Mouse (Mus musculus) stomach, embryonic 15.5 days (tissue): ENCODE data around the gene Cacna1i. TPM values are rescaled to one million over a fixed set of nuclear protein-coding genes. Genes with fewer than 3 reads are reported as not detected.

Experiments used
- ATAC-seq: fragments of 200-750 bp; cut with Nextera tagmentation; 2 replicates; pipeline ENCODE4 v1.8.0; 2017; ENCODE audit warnings: low read depth, moderate number of reproducible peaks, moderate TSS enrichment; ENCODE audit not compliant: insufficient read depth, low FRiP score
- H3K27ac ChIP-seq: fragments of 300-500 bp; sonication (generic); 2 replicates; pipeline ENCODE4 v1.5.1; 2015; ENCODE audit warnings: mild to moderate bottlenecking, inconsistent platforms
- H3K27me3 ChIP-seq: fragments of 300-500 bp; sonication (generic); replicated peaks from 2 replicates; pipeline ENCODE4 v1.6.1; 2015; ENCODE audit warnings: inconsistent platforms
- H3K36me3 ChIP-seq: fragments of 300-500 bp; sonication (generic); 2 replicates; pipeline ENCODE4 v1.6.1; 2015; ENCODE audit warnings: inconsistent platforms
- H3K4me1 ChIP-seq: fragments of 300-500 bp; sonication (generic); 2 replicates; pipeline ENCODE4 v1.6.1; 2015; ENCODE audit warnings: inconsistent platforms
- H3K4me2 ChIP-seq: fragments of 300-500 bp; sonication (generic); 2 replicates; pipeline ENCODE4 v1.6.1; 2015; ENCODE audit warnings: mild to moderate bottlenecking, inconsistent platforms
- H3K4me3 ChIP-seq: fragments of 300-500 bp; sonication (generic); replicated peaks from 2 replicates; pipeline ENCODE4 v1.5.1; 2015; ENCODE audit warnings: inconsistent platforms
- H3K9ac ChIP-seq: fragments of 300-500 bp; sonication (generic); 2 replicates; pipeline ENCODE4 v1.6.1; 2015; ENCODE audit warnings: inconsistent platforms
- H3K9me3 ChIP-seq: fragments of 300-500 bp; sonication (generic); 2 replicates; pipeline ENCODE4 v1.6.1; 2016; ENCODE audit warnings: inconsistent platforms
- WGBS: fragments of 180-500 bp; shearing (Covaris S2); methylation state at CpG from one replicate; pipeline ENCODE4 v1.1.7; 2015; 5-methylcytosine and 5-hydroxymethylcytosine counted together
- polyA plus RNA-seq: library from polyadenylated mRNA; unstranded; fragments of >200 nt; fragmentation: Nextera tagmentation; extraction: Ambion mirVana; gene quantifications from 2 replicates; pipeline ENCODE4 v1.2.1, GENCODE M21; 2015

Cacna1i gene
- polyA plus RNA-seq, 1 experiment from 2014 or later, result 0.03 TPM

GRCm38 (mm10) chr15:80418146-80418545 lies 131.1 kb downstream of the Cacna1i start:
- ATAC-seq, result no peak
- WGBS, result 82% methylated on average over 2 of the region's 2 CpGs
- no peaks in the 10 kb centered on the region for H3K27me3 ChIP-seq

GRCm38 (mm10) chr15:80430324-80430723 lies 143.3 kb downstream of the Cacna1i start:
- Histone ChIP-seq H3K4me1 (no peaks in the 10 kb centered on the region), H3K27me3 (no peaks in the 10 kb centered on the region), H3K9ac (no peak overlapping the region), H3K4me3 (no peak overlapping the region), H3K27ac (no peak overlapping the region), H3K4me2 (no peak overlapping the region), H3K9me3 (no peaks in the 10 kb centered on the region), H3K36me3 (no peaks in the 10 kb centered on the region)
- ATAC-seq, result no peak
- 72% methylated on average over 11 of the region's 11 CpGs for WGBS

More at GRCm38 (mm10) chr15:80418146-80418545, 131.1 kb downstream of the Cacna1i start:
- Histone ChIP-seq H3K9ac (no peak overlapping the region), H3K4me1 (no peaks in the 10 kb centered on the region), H3K4me2 (no peak overlapping the region), H3K4me3 (no peak overlapping the region), H3K9me3 (no peaks in the 10 kb centered on the region), H3K27ac (no peak overlapping the region), H3K36me3 (no peaks in the 10 kb centered on the region)

DNA sequence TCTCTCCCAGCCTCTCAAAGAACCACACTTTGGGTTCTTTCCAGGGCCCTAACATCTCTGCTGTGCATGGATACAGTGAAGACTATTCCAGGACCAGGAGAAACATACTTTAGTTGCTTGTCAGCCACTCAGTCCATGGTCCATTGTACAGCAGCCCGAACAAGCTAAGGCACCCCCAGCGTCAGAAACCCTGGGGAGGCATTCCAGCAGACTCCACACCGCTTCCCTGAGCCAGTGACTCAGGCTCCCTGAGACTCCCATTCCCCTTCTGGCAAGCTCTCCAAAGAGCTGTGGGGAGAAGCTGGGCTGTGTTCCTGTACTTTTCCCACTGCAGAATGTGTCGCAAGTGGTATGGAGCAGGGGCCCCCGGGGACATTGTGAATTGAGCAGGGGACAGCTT lies 149.9 kb downstream of the Cacna1i start:
- WGBS, result 76% methylated on average over 5 of the region's 5 CpGs
- ATAC-seq, result no peak

DNA sequence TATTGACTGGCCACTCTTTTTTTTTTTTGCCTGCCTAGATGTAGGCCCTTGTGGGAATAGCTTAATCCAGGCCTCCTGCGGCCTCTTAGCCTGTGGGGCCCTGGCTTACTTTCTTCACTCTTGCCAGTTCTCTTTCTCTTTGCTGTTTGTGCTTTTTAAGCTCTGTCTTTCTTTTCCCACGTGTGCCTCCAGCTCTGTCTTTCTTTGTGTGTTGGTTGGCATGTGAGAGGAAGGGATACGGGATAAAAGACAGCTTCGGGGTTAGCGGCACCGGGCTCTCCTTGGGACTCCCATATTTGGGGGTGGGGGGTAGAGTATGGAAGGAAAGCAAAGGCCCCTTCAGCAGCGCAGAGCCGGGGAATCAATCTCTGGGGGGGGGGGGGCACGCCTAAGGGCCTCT lies 151.0 kb downstream of the Cacna1i start:
- 0 out of 2 replicates have a peak, but pooled peaks cover 3% of the 10 kb centered on the region for H3K27me3 ChIP-seq
- H3K9me3 ChIP-seq, result no peaks in the 10 kb centered on the region
- H3K4me2 ChIP-seq, result no peak overlapping the region
- no peaks in the 10 kb centered on the region for H3K36me3 ChIP-seq
- no peak overlapping the region for H3K9ac ChIP-seq
- H3K27ac ChIP-seq, result no peak overlapping the region
- ATAC-seq, result no peak
- no peaks in the 10 kb centered on the region for H3K4me1 ChIP-seq
- no peak overlapping the region for H3K4me3 ChIP-seq
- WGBS, result 73% methylated on average over 9 of the region's 9 CpGs

More for the DNA sequence above, 149.9 kb downstream of the Cacna1i start:
- no peak overlapping the region for H3K9ac ChIP-seq
- H3K4me3 ChIP-seq, result no peak overlapping the region
- H3K9me3 ChIP-seq, result no peaks in the 10 kb centered on the region
- H3K4me2 ChIP-seq, result no peak overlapping the region
- no peaks in the 10 kb centered on the region for H3K4me1 ChIP-seq
- no peaks in the 10 kb centered on the region for H3K36me3 ChIP-seq
- no peaks in the 10 kb centered on the region for H3K27me3 ChIP-seq
- H3K27ac ChIP-seq, result no peak overlapping the region

DNA sequence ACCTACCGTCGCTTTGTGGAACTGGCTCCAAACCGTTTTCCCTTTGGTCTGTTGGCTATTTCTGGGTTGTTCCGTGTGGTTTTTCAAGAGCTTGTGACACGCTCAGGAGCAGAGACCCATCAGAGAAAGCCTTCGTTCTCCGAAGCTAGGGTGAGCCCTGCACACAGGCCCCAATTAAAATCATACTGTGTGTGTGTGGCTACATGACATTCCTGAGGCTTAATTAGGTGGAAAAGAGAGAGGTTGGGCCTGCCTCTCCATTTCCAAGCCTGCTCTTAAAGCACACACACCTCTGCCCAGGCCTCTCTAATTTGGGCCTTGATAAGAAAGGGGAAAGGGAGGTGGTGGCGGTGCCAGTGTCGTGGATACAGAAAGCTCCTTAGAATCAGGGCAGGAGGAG lies 151.4 kb downstream of the Cacna1i start:
- Histone ChIP-seq H3K9me3 (no peaks in the 10 kb centered on the region), H3K27ac (no peak overlapping the region), H3K27me3 (0 out of 2 replicates have a peak, but pooled peaks cover 3% of the 10 kb centered on the region), H3K9ac (no peak overlapping the region), H3K4me3 (no peak overlapping the region), H3K4me2 (no peak overlapping the region), H3K36me3 (no peaks in the 10 kb centered on the region), H3K4me1 (no peaks in the 10 kb centered on the region)
- WGBS, result 84% methylated on average over 9 of the region's 9 CpGs
- no peak for ATAC-seq

DNA sequence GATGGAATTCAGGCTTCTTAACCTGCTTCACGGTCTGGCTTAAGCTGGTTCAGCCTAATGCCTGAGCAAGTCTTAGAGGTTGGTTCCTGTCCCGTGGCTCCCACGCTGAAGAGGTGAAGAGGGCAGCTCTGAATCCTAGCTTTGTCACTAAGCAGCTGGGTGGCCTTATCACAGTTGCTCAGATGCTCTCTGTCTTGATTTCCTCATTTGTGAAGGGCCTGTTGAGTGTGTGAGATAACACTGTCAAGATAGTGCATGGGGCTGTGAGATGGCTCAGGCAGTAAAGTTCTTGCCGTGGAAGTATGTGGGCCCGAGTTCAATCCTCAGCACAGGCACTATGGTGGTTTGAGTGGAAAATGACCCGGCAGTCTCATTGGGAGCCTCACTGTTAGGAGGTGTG lies 153.2 kb downstream of the Cacna1i start:
- H3K4me3 ChIP-seq, result no peak overlapping the region
- no peaks in the 10 kb centered on the region for H3K36me3 ChIP-seq
- no peak overlapping the region for H3K9ac ChIP-seq
- no peak overlapping the region for H3K4me2 ChIP-seq
- WGBS, result 68% methylated on average over 6 of the region's 6 CpGs
- 0 out of 2 replicates have a peak, but pooled peaks cover 3% of the 10 kb centered on the region for H3K27me3 ChIP-seq
- no peaks in the 10 kb centered on the region for H3K4me1 ChIP-seq
- H3K9me3 ChIP-seq, result no peaks in the 10 kb centered on the region
- no peak for ATAC-seq
- no peak overlapping the region for H3K27ac ChIP-seq

DNA sequence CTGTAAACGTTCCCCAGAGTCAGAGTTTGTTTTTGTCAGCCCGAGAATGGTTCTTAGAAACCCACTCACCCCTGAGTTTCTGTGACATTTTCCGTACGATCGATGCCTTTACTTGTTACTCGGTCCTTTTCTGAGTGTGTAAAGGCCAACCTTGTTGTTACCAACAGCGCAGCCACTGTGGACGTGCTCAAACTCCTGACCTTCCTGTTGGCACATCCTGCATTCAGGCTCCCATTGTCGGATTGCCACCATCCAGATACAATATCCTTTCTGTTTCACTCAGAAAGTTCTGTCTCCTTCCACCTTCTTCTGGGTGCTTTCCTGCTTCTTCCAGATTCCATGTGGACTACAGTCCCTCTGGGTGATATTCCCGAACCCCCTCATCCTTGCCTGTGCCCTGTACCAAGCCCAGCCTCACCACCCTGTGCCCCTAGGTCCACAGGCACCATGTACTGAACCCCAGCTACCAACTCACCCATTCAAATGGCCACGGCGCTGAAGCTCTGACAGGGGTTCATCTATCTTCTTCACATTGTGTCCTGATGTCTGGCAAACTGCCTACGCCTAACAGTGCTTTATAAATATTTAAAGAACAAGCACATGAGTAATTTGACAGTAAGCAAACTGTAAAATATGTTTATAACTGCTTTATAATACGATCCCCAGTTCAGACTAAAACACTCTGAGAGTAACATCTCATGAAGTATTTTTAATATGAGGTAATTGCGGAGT lies 159.1 kb downstream of the Cacna1i start:
- ATAC-seq, result no peak
- Histone ChIP-seq H3K4me1 (0 out of 2 replicates have a peak, but pooled peaks cover 3% of the 10 kb centered on the region), H3K36me3 (no peaks in the 10 kb centered on the region), H3K9ac (no peak overlapping the region), H3K27ac (no peak overlapping the region), H3K4me2 (no peak overlapping the region), H3K4me3 (no peak overlapping the region), H3K27me3 (0 out of 2 replicates have a peak, but pooled peaks cover 3% of the 10 kb centered on the region), H3K9me3 (no peaks in the 10 kb centered on the region)
- WGBS, result 57% methylated on average over 15 of the region's 15 CpGs

Other genes starting within 250 kb of the Cacna1i start
- 32.8 and 34.7 TPM in 2 replicates for gene Syngr1, start 195.9 kb upstream of the Cacna1i start, polyA plus RNA-seq
- 883 and 1,069 TPM in 2 replicates for gene Rpl3, start 195.4 kb upstream of the Cacna1i start, polyA plus RNA-seq
- 29.5 and 33.2 TPM in 2 replicates for gene Tab1, start 154.1 kb upstream of the Cacna1i start, polyA plus RNA-seq
- 9.6 and 10.6 TPM in 2 replicates for gene Mgat3, start 113.5 kb upstream of the Cacna1i start, polyA plus RNA-seq
- 28.2 and 32.1 TPM in 2 replicates for gene Mief1, start 53.2 kb upstream of the Cacna1i start, polyA plus RNA-seq
- not detected in 2 replicates for gene AC140267.1, start 51.4 kb upstream of the Cacna1i start, polyA plus RNA-seq
- gene Atf4, start 32.1 kb upstream of the Cacna1i start, polyA plus RNA-seq, result 132 and 133 TPM in 2 replicates
- gene Rps19bp1, start 22.9 kb upstream of the Cacna1i start, polyA plus RNA-seq, result 50.2 and 55.3 TPM in 2 replicates